8 mouse cellular contexts compared by ENCODE assay signal in genomic region chr1:154150167-154150851, GRCm38 (mm10). TPM values are rescaled to one million over a fixed set of nuclear protein-coding genes. Genes with fewer than 3 reads are reported as not detected.
DNase-seq lines count a peak whose midpoint lies in the region; ATAC-seq lines count a peak whose summit lies in the region.

No protein-coding gene starts in this region.

- peak; percentile 85 for ATAC-seq in stomach, embryonic 14.5 days (ENCODE audit: insufficient number of reproducible peaks, insufficient read depth, low FRiP score, low read depth)

- H3K9ac ChIP-seq in stomach, embryonic 14.5 days (replicated peaks; ENCODE audit: low read depth, low read length), result no peak overlapping the region

- H3K4me3 ChIP-seq in embryonic facial prominence, embryonic 10.5 days, result no peak overlapping the region
- H3K4me3 ChIP-seq in midbrain, embryonic 10.5 days, result no peak overlapping the region
- H3K4me3 ChIP-seq in stomach, embryonic 14.5 days (ENCODE audit: low read depth, low read length), result no peak overlapping the region

- WGBS in embryonic facial prominence, embryonic 10.5 days, result 37% methylated on average over 8 of the region's 8 CpGs
- WGBS in midbrain, embryonic 10.5 days, result 47% methylated on average over 8 of the region's 8 CpGs
- 16% methylated on average over 8 of the region's 8 CpGs for WGBS in stomach, embryonic 14.5 days

- no peaks in the 10 kb centered on the region for H3K36me3 ChIP-seq in embryonic facial prominence, embryonic 10.5 days (replicated peaks)
- no peaks in the 10 kb centered on the region for H3K36me3 ChIP-seq in midbrain, embryonic 10.5 days
- H3K36me3 ChIP-seq in stomach, embryonic 14.5 days (ENCODE audit: control insufficient read depth, insufficient read depth, low read length), result no peaks in the 10 kb centered on the region

- peak; percentile 79 for DNase-seq in adrenal gland, postnatal 10 days
- peak; percentile 54 for DNase-seq in embryonic facial prominence, embryonic 10.5 days (ENCODE audit: low spot score)
- DNase-seq in heart, adult 11 months, result peak; percentile 99
- peak; percentile 96 for DNase-seq in kidney, adult 11 months
- peak; percentile 79 to 88 for DNase-seq in left cerebral cortex, postnatal 10 days (ENCODE audit: extremely low spot score in 1 of 2, low spot score in 2 of 2)
- no peak for DNase-seq in midbrain, embryonic 10.5 days (ENCODE audit: low spot score)
- no peak for DNase-seq in thymus, postnatal 4 days

- H3K4me2 ChIP-seq in stomach, embryonic 14.5 days (replicated peaks; ENCODE audit: low read depth, low read length), result no peak overlapping the region; the same call in 1 of the 2 replicates

- H3K4me1 ChIP-seq in embryonic facial prominence, embryonic 10.5 days, result peaks cover 9% of the 10 kb centered on the region
- peaks cover 9% of the 10 kb centered on the region for H3K4me1 ChIP-seq in midbrain, embryonic 10.5 days
- H3K4me1 ChIP-seq in stomach, embryonic 14.5 days (ENCODE audit: control insufficient read depth, insufficient read depth, low read length), result peaks cover 10% of the 10 kb centered on the region

- intact Hi-C loops in left cerebral cortex, postnatal 10 days (cut with DNase I), result no loop called here

- H3K27ac ChIP-seq in embryonic facial prominence, embryonic 10.5 days (replicated peaks), result no peak overlapping the region
- peak overlapping the region; percentile 38; the same call in 1 of the 2 replicates for H3K27ac ChIP-seq in midbrain, embryonic 10.5 days (replicated peaks)
- H3K27ac ChIP-seq in stomach, embryonic 14.5 days (ENCODE audit: low read length), result peak overlapping the region; percentile 62; the same call in 1 of the 2 replicates

- no peaks in the 10 kb centered on the region for H3K9me3 ChIP-seq in embryonic facial prominence, embryonic 10.5 days
- no peaks in the 10 kb centered on the region for H3K9me3 ChIP-seq in midbrain, embryonic 10.5 days (replicated peaks)
- H3K9me3 ChIP-seq in stomach, embryonic 14.5 days (ENCODE audit: control insufficient read depth, low read depth, low read length), result no peaks in the 10 kb centered on the region

- no peaks in the 10 kb centered on the region for H3K27me3 ChIP-seq in embryonic facial prominence, embryonic 10.5 days (replicated peaks; ENCODE audit: low read depth, poor library complexity, severe bottlenecking)
- no peaks in the 10 kb centered on the region for H3K27me3 ChIP-seq in midbrain, embryonic 10.5 days (ENCODE audit: low read depth, poor library complexity, severe bottlenecking)
- H3K27me3 ChIP-seq in stomach, embryonic 14.5 days (ENCODE audit: control insufficient read depth, insufficient read depth, low read length), result no peaks in the 10 kb centered on the region

RNA-seq across cellular contexts. Expression of gene Zfp648, which starts 50.7 kb away (rescaled TPM):
- under 1 TPM; 0.21 to 0.24 TPM for total RNA-seq in adrenal gland, postnatal 10 days (2021)
- 0.15 TPM in 1 of 2 replicates, not detected in the other for polyA plus RNA-seq in embryonic facial prominence, embryonic 10.5 days (2016; fragmentation: Nextera tagmentation; extraction: Ambion mirVana)
- total RNA-seq in left cerebral cortex, postnatal 10 days (2021), result under 1 TPM; 0.43 to 0.75 TPM
- polyA plus RNA-seq in midbrain, embryonic 10.5 days (2016; fragmentation: Nextera tagmentation; extraction: Ambion mirVana), result not detected in 2 replicates
- polyA plus RNA-seq in stomach, embryonic 14.5 days (2014; fragmentation: Nextera tagmentation; extraction: Ambion mirVana), result not detected in 2 replicates

Comparison
In these comparisons a context has a peak if more than half of its experiments do, and no peak if none do; other contexts are left out.
1. DNase-seq: peak in adrenal gland, postnatal 10 days (single experiment), embryonic facial prominence, embryonic 10.5 days (single experiment), heart, adult 11 months (single experiment), kidney, adult 11 months (single experiment) and left cerebral cortex, postnatal 10 days (2 of 2); none in midbrain, embryonic 10.5 days (single experiment) and thymus, postnatal 4 days (single experiment).